Mouse (Mus musculus) erythroblast, embryonic 14.5 days (primary cell): Measurements from ENCODE around the gene Thada.

Experiments used
- GATA1 ChIP-seq: IDR thresholded peaks from 2 replicates; pipeline ENCODE4 v1.6.1; 2012; ENCODE audit warnings: low read length, inconsistent platforms, mixed read lengths
- TAL1 ChIP-seq: IDR thresholded peaks from 3 replicates; pipeline ENCODE4 v1.6.1; 2012; ENCODE audit warnings: low read length, inconsistent platforms, mixed read lengths

- no peak for TF ChIP-seq GATA1
- no peak for TF ChIP-seq TAL1
These were observed 151.7 kb downstream of the Thada start for GRCm38 (mm10) chr17:84314341-84314740.
